Mouse (Mus musculus) embryonic facial prominence, embryonic 13.5 days (tissue): ENCODE data around the gene Gucy1b2. TPM values are rescaled to one million over a fixed set of nuclear protein-coding genes. Genes with fewer than 3 reads are reported as not detected.

Experiments used
- ATAC-seq: fragments of 200-750 bp; cut with Nextera tagmentation; 2 replicates; pipeline ENCODE4 v1.8.0; 2017; ENCODE audit warnings: low read depth; ENCODE audit not compliant: insufficient number of reproducible peaks, insufficient read depth, low FRiP score, low TSS enrichment
- H3K27ac ChIP-seq: fragments of 300-500 bp; sonication (generic); 2 replicates; pipeline ENCODE4 v1.5.1; 2015; ENCODE audit warnings: moderate library complexity, mild to moderate bottlenecking, inconsistent platforms
- H3K27me3 ChIP-seq: fragments of 300-500 bp; sonication (generic); 2 replicates; pipeline ENCODE4 v1.6.1; 2015; ENCODE audit warnings: mild to moderate bottlenecking, inconsistent platforms
- H3K36me3 ChIP-seq: fragments of 300-500 bp; sonication (generic); 2 replicates; pipeline ENCODE4 v1.6.1; 2015; ENCODE audit warnings: mild to moderate bottlenecking, inconsistent platforms
- H3K4me1 ChIP-seq: fragments of 300-500 bp; sonication (generic); 2 replicates; pipeline ENCODE4 v1.6.1; 2015; ENCODE audit warnings: inconsistent platforms
- H3K4me2 ChIP-seq: fragments of 300-500 bp; sonication (generic); 2 replicates; pipeline ENCODE4 v1.6.1; 2015; ENCODE audit warnings: moderate library complexity, mild to moderate bottlenecking, inconsistent platforms
- H3K4me3 ChIP-seq: fragments of 300-500 bp; sonication (generic); 2 replicates; pipeline ENCODE4 v1.5.1; 2015; ENCODE audit warnings: mild to moderate bottlenecking, inconsistent platforms
- H3K9ac ChIP-seq: fragments of 300-500 bp; sonication (generic); 2 replicates; pipeline ENCODE4 v1.6.1; 2015; ENCODE audit warnings: mild to moderate bottlenecking, inconsistent platforms
- H3K9me3 ChIP-seq: fragments of 300-500 bp; sonication (generic); 2 replicates; pipeline ENCODE4 v1.6.1; 2016; ENCODE audit warnings: inconsistent platforms
- WGBS: fragments of 180-500 bp; shearing (Covaris S2); methylation state at CpG from one replicate; pipeline ENCODE4 v1.1.7; 2015; ENCODE audit warnings: mixed read lengths; 5-methylcytosine and 5-hydroxymethylcytosine counted together
- polyA plus RNA-seq: library from polyadenylated mRNA; unstranded; fragments of >200 nt; fragmentation: Nextera tagmentation; extraction: Ambion mirVana; gene quantifications from 2 replicates; pipeline ENCODE4 v1.2.1, GENCODE M21; 2015

The Gucy1b2 gene
- polyA plus RNA-seq, 1 experiment from 2014 or later: 0.51 TPM

- H3K27ac ChIP-seq: no peak overlapping the region
- no peaks in the 10 kb centered on the region for H3K9me3 ChIP-seq
- H3K9ac ChIP-seq: no peak overlapping the region
- no peak overlapping the region for H3K4me2 ChIP-seq
- H3K36me3 ChIP-seq: peaks cover 15% of the 10 kb centered on the region
- WGBS: 89% methylated on average over 5 of the region's 5 CpGs
- no peaks in the 10 kb centered on the region for H3K27me3 ChIP-seq
- no peaks in the 10 kb centered on the region for H3K4me1 ChIP-seq
- no peak for ATAC-seq
- H3K4me3 ChIP-seq: no peak overlapping the region
These were observed 102.3 kb downstream of the Gucy1b2 start for GRCm38 (mm10) chr14:62353793-62354192.

DNA sequence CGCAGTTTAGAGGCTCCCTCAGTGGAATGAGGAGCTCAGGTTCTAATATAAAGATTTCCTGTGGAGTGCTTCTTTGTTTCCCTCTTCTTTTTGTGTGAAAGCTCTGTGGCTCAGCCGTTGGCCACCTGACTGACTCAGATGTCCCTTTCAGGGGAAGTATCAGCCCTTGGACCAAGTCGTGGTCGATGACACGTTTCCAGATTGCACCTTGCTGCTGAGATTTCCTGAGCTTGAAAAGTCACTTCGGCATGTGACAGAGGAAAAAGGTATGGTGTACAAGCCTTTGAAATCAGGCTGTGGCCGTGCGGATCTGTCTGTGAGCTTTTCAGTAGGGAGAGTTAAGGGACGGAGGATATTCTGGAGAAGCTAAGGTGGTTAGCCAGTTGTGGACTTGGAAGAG is 102.7 kb downstream of the Gucy1b2 start:
- 83% methylated on average over 9 of the region's 9 CpGs for WGBS
- no peak overlapping the region for H3K9ac ChIP-seq
- H3K4me2 ChIP-seq: no peak overlapping the region
- H3K4me3 ChIP-seq: no peak overlapping the region
- H3K9me3 ChIP-seq: no peaks in the 10 kb centered on the region
- no peak for ATAC-seq
- H3K27me3 ChIP-seq: no peaks in the 10 kb centered on the region
- H3K36me3 ChIP-seq: peaks cover 15% of the 10 kb centered on the region
- no peak overlapping the region for H3K27ac ChIP-seq
- H3K4me1 ChIP-seq: no peaks in the 10 kb centered on the region

DNA sequence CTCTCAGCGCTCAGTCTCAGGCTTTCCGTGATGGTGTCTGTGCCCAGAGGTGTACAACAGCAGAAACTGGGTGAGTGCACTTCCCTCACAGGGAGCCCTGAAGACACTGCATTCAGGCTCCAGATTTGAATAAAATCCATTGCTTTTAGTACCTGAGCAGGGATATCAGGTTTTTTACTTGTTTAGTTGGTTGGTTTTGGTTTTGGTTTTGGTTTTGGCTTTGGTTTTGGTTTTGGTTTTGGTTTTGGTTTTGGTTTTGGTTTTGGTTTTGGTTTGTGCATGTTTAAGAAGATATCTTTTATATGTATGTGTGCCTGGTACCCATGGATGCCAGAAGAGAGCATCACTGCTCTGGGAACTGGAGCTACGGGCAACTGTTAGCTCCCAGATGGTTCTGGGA is 105.2 kb downstream of the Gucy1b2 start:
- H3K27me3 ChIP-seq: no peaks in the 10 kb centered on the region
- no peaks in the 10 kb centered on the region for H3K4me1 ChIP-seq
- H3K9me3 ChIP-seq: no peaks in the 10 kb centered on the region
- no peak overlapping the region for H3K4me2 ChIP-seq
- peaks cover 15% of the 10 kb centered on the region for H3K36me3 ChIP-seq
- no peak overlapping the region for H3K4me3 ChIP-seq
- H3K9ac ChIP-seq: no peak overlapping the region
- 90% methylated on average over 3 of the region's 3 CpGs for WGBS
- no peak overlapping the region for H3K27ac ChIP-seq
- no peak for ATAC-seq

DNA sequence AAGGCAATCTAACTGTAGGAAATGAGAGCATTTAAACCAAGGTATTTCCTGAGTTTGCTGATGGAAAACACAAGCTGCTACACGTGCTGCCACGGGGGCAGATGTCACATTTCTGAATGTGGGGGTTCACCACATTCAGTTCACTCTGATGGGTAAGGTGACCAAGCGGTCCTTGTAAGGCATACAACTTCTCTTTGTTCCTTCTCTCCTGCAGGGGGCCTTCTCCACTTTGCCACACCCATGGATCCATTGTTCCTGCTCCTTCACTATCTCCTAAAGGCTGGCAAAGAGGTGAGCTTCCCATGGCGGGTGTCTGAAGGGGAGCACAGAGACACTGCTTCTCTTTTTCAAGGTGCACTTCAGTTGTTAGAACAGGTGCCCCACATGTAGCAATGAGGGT is 105.9 kb downstream of the Gucy1b2 start:
- Histone ChIP-seq H3K9me3 (no peaks in the 10 kb centered on the region), H3K4me3 (no peak overlapping the region), H3K36me3 (peaks cover 15% of the 10 kb centered on the region), H3K9ac (no peak overlapping the region), H3K4me2 (no peak overlapping the region), H3K27me3 (no peaks in the 10 kb centered on the region), H3K27ac (no peak overlapping the region), H3K4me1 (no peaks in the 10 kb centered on the region)
- 67% methylated on average over 4 of the region's 4 CpGs for WGBS
- no peak for ATAC-seq

DNA sequence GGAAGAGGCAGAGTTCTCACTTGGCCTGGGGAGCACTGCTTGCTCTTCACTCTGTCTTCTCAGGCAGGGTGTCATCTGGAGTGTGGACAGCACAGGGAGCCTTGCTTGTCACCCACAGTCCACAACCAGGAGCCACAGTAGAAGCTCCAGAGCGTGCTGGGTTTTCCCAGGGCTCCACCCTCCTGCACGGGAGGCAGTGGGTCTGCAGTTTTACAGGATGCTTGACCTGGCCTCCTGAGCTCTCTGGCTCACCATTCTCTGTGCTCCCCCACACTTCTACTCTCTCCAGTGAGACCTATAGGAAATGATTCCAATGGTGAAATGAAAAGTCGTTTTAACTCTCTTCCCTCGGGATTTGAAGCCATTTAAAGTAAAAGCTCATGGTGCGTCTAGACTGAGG is 106.3 kb downstream of the Gucy1b2 start:
- H3K27me3 ChIP-seq: no peaks in the 10 kb centered on the region
- no peak for ATAC-seq
- H3K4me1 ChIP-seq: no peaks in the 10 kb centered on the region
- H3K4me2 ChIP-seq: no peak overlapping the region
- no peak overlapping the region for H3K9ac ChIP-seq
- H3K36me3 ChIP-seq: peaks cover 15% of the 10 kb centered on the region
- no peak overlapping the region for H3K4me3 ChIP-seq
- H3K9me3 ChIP-seq: no peaks in the 10 kb centered on the region
- H3K27ac ChIP-seq: no peak overlapping the region
- 65% methylated on average over 5 of the region's 5 CpGs for WGBS

DNA sequence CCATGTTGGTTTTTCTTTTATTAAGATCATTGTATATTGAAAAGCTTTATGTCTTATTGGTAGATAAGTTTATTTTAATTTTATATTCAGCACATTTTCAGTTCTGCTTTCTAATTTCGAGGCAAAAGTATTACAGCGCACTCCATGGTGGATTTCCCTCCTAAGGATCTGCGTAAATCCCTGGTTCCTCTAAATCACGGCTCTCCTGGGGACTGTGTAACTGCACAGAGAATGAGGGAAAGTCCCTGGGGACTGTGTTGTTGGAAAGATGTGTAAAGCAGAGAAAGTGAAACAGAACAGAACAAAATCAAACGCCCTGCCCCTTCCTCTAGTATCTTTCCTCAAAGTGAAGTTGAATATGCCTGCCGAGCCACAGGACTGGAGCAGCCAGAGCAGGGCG is 109.0 kb downstream of the Gucy1b2 start:
- Histone ChIP-seq H3K27ac (no peak overlapping the region), H3K36me3 (peaks cover 15% of the 10 kb centered on the region), H3K27me3 (no peaks in the 10 kb centered on the region), H3K9me3 (no peaks in the 10 kb centered on the region), H3K4me1 (peaks cover 18% of the 10 kb centered on the region), H3K9ac (no peak overlapping the region), H3K4me3 (no peak overlapping the region), H3K4me2 (no peak overlapping the region)
- no peak for ATAC-seq
- WGBS: 83% methylated on average over 7 of the region's 7 CpGs

DNA sequence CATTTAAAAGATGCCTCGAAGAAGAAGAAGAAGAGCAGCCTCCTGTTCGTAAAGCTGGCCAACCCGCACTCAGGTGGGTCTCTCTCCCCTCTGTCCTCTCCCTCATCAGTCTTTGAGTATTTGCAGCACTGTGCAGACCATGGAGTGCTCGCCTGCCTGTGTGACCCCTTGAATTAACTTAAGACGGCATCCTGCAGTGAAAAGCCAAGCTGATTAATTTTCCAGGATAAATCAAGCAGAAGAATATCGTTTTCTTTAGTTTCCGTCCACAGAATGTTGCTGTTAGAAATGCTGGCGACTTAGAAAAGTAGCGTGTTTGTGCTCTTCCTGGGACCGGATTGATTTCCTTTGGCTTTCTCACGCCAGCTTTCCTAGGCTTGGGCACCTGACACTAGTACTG is 109.5 kb downstream of the Gucy1b2 start:
- peaks cover 21% of the 10 kb centered on the region for H3K4me1 ChIP-seq
- H3K9ac ChIP-seq: no peak overlapping the region
- ATAC-seq: no peak
- peaks cover 15% of the 10 kb centered on the region for H3K36me3 ChIP-seq
- no peak overlapping the region for H3K4me2 ChIP-seq
- H3K27me3 ChIP-seq: no peaks in the 10 kb centered on the region
- H3K9me3 ChIP-seq: no peaks in the 10 kb centered on the region
- no peak overlapping the region for H3K27ac ChIP-seq
- H3K4me3 ChIP-seq: no peak overlapping the region
- WGBS: 77% methylated on average over 11 of the region's 11 CpGs

Other genes with a start within 250 kb of the Gucy1b2 start
- 48.2 and 60.0 TPM in 2 replicates for gene Rnaseh2b, start 163.7 kb downstream of the Gucy1b2 start, polyA plus RNA-seq
- gene Dleu7, start 163.2 kb downstream of the Gucy1b2 start, polyA plus RNA-seq: 1.2 and 1.5 TPM in 2 replicates
- gene Fam124a, start 99.4 kb upstream of the Gucy1b2 start, polyA plus RNA-seq: 3.1 and 3.3 TPM in 2 replicates
- 0.21 TPM in 1 of 2 replicates, not detected in the other for gene Gm4131, start 110.6 kb upstream of the Gucy1b2 start, polyA plus RNA-seq
- not detected in 2 replicates for gene Serpine3, start 207.4 kb upstream of the Gucy1b2 start, polyA plus RNA-seq